Mouse (Mus musculus) c-Kit-positive CD71-positive TER-119-negative erythroid progenitor cells, embryonic 14.5 days (primary cell): ENCODE measurements around the gene Ttc39b.

Experiments
- DNase-seq: peaks from one replicate; pipeline ENCODE4 v3.0.0-alpha.2; 2013; ENCODE audit warnings: low read depth

Gene Ttc39b

DNA sequence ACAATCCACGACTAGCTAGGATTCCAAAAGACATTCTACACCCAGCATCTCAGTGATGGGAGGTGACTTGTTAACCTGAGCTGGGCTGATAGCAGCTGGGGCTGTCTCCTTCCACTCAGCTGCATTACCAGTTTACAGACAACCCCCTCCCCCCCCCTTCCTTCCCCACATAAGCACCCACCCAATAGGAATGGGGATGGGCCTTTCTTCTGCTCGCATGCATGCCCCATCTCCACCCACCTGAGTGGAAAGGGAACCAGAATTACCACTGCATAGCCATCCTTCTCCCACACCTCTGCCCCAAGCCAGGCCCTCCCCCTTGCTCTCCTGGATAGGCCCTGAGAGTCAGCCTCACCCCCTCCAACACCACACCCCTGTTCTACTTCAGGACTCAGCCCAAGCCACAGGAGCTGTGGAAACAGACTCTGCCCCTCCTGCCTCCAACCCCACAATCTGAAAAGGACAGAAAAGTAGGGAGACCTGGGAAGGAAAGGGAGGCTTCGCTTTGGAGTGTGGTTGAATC is 6.2 kb downstream of the Ttc39b start:
- no peak for DNase-seq

DNA sequence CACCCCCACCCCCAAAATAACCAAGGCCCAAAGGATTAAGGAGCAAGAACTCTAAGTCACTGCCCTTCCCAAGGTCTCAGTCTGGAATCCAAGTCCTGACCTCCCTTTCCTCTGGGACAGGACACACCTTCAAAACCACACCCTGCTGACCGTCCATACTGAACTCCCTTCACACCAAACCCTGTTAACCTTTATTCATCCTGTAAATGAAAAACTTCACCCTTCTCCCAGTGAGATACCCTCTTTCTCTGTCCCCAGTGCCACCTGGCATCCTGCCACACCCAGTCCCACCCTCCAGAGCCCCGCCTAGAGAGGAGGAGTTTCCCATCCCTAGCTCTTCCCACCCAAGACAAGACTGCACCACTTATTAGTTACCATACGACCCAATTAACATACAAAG is 7.3 kb downstream of the Ttc39b start:
- no peak for DNase-seq

DNA sequence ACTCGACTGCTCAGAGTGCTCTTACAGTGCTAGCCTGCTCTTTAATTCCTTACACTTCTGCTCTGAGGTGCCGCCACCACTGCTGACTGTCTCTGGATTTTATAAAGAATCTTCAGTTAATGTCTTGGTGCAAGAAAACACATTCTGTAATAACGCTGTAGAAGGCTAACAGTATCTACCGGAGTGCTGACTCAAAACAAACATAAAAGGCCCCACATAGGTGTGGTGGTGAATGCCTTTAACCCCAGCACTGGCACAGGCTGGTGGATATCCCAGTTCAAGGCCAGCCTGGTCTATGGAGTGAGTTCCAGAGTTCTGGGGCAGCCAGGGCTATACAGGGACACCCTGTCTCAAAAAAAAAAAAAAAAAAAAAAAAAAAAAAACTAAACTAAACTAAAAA is 8.1 kb downstream of the Ttc39b start:
- DNase-seq, result no peak

DNA sequence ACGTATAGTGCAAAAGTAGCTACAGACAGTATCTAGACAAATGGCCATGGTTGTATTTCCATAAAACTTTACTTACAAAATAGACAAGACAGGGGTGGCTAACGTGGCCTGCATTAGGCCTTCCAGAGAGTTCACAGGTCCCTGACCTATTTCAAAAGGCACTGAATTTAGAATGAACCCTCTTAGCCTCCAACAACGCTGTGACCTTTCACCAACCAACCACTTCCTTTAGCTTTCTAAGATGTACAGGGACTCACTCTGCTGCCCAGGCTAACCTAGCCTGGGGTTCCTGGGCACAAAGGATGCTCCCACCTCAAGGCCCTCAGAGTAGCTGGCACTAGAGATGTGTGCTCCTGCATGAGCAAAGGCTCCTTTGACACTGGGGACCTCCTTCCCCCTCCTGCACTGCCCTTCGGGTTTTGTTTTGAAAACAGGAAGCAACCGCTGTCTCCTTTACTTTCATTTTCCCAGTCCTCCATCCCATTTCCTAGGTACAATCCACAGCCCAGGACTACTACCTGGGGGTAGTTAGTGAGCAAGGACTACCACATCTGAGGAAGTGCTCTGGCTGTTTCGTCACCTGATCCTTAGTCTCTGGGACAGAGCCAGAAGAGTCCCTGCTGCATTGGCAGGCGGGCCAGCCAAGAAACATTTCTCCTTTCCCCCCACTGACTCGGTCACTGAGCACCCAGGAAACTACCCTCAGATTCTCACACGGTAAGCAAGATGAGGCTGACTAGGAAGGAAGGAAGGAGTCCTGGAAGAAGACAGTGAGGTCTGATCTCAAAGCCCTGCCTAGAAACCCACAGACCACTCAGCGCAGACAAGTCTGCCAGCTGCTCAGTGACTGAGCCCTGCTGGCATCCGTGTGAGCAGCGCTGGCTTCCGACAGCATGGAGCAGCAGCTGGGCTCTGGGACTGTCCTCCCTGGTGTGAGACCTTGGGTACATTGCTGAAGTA is 8.9 kb downstream of the Ttc39b start:
- DNase-seq, result no peak

DNA sequence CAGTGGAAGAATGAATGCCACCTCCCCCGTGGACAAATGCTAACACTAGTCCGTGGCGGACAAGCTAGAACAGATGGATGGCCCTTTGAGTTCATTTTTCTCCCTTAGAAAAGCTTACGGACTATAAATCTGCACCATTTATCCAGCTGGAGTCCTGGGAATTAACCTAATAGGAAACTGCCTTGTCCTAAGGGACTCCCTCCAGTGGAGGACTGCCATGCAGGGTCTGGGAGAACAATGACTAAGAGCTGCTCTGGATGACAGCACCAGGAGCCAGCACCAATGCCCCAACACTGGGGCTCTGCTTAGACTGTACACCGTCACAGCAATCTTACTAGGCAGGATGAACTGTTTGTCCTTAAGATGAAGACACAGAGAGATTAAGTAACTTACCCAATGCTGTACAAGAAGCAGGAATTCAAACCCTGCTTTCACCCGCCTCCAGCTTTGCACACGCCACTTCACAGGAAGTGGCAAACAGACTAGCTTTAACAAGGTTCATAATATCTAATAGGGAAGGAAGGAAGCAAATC is 9.7 kb downstream of the Ttc39b start:
- no peak for DNase-seq

DNA sequence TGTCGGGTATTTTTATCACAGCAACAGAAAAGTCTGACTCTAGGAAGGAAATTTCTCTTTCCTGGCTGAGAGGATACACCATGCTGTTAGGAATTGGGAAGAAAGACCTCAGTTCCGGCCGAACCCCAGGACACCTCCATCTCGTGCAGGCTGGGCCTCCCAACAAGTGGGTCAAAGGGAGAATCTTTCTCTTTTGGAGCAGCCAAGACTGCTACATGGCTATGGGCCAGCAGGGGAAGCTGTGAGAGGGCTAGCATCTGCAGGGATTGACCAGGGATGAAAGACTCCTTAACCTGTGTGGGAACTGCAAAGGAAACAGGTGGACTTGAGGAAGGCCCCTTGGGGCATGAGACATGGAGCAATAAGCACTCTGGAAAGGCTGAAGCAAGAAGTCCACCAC is 11.7 kb downstream of the Ttc39b start:
- no peak for DNase-seq

DNA sequence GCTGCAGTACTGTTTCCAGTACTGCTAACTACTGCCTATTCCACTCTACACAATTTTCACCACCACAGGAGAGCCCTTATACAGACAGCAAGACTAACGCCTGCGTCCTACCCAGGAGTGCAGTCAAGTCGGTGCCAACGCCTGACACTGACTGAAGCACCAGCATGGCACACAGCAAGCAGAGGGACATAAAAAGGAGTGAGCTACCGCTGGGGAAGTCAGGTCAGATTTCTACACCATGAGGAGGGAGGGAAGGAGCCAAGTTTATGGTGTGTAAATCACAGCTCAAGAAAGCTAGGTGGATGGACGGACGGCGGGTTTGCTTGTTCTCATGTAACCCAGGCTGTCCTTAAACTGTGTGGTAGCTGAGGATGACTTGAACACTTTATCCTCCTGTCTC is 12.6 kb downstream of the Ttc39b start:
- DNase-seq, result no peak

DNA sequence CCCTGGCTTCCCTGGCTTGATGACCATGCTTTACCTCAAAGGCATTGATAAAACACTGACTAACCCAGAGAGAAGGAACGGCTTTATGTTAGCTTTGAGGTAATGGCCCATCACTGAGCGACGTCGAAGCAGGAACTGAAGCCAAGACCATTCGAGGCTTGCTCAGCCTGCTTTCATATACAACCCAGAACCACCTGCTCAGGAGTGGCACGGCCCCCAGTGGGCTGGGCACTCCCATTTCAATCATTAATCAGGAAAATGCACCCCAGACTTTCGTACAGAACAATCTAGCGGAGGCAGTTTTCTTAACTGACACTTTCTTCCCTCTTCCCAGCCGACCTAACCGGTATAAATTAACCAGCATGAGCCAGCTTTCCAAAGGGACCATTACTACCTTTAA is 13.1 kb downstream of the Ttc39b start:
- DNase-seq, result no peak

DNA sequence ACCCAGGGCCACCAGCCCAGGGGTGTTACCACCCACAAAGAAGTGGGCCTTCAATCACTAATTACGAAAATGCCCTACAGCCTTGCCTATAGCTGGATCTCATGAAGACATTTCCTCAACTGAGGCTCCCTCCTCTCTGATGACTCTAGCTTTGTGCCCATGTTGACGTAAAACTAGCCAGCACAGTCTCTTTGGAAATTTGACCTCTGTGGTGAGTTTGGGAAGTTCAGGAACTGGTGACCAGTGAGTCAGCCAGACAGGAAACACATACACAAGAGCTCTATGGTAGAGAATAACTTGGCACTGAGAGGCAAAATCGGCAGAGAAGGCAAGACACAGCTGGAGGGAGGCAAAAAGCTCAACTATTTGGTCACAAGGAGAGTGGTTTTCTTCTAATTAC is 15.1 kb downstream of the Ttc39b start:
- no peak for DNase-seq

DNA sequence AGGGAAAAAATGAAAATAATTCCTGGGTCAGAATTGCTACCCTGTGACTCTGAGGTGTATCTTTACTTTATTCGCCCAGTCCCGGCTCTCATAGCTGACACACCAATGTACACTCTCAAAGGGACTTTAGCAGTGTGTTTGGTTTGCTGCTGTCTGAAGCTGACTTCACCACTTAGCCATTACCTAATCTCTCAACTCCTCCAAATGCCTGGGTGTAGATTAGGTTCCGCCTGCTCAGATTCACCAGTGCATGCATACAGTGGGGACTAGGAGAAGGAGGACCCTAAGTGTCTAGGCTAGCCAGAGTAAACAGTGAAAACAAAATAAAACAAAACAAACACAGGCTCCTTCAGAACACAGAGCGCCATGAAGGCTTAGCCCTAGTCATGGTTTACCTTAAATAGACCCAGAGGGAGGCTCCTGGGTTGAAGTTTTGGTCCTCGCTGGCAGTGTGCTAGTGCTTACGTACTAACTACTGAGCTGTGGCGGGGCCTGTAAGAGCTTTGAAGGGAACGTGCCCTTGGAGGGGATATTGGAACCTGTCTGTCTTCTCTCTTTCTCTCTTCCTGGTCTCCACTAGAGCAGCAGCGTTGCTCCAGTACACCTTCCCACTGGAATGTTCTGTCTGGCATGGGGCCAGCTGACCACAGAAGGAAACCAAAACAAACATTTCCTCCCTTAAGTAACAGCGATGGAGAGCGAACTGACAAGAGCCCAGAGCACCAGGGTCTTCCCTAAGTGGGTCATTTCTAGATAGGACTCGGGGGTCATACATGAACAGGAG is 16.2 kb downstream of the Ttc39b start:
- no peak for DNase-seq

DNA sequence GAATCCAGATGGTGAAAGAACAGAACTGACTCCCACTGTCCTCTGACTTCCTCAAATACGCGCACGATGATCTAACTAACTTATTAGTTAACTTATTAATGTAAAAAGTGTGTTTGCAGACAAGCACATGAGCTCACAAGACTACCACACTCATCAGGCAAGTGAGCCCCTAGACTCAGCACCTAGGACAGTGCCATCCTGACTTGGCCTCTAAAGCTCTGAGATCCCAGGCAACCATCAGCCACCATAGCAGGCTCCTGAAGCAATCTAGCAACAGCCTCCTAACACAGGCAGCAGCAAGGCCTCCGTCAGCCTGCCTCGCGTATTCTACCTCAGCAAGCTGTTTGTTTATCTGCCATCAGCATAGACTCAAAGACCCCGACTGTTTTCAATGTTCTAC is 17.2 kb downstream of the Ttc39b start:
- DNase-seq, result no peak

DNA sequence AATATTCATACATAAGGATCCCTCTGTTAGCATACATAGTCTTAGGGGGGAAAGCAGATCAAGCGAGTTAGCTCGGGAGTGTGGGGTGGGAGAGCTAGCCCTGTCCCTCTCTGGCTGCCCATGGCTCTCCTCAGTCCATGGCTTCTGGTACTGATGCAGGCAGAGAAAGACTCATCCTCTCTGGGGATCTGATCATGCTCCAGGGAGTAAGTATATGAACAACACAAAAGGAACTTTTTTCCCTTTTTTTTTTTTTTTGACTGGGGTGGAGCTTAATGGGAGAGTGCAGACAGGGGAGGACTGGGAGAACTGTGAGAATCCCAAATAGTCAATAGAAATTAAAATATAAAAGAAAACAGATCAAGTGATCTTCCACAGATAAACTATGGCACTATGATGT is 19.0 kb downstream of the Ttc39b start:
- no peak for DNase-seq

DNA sequence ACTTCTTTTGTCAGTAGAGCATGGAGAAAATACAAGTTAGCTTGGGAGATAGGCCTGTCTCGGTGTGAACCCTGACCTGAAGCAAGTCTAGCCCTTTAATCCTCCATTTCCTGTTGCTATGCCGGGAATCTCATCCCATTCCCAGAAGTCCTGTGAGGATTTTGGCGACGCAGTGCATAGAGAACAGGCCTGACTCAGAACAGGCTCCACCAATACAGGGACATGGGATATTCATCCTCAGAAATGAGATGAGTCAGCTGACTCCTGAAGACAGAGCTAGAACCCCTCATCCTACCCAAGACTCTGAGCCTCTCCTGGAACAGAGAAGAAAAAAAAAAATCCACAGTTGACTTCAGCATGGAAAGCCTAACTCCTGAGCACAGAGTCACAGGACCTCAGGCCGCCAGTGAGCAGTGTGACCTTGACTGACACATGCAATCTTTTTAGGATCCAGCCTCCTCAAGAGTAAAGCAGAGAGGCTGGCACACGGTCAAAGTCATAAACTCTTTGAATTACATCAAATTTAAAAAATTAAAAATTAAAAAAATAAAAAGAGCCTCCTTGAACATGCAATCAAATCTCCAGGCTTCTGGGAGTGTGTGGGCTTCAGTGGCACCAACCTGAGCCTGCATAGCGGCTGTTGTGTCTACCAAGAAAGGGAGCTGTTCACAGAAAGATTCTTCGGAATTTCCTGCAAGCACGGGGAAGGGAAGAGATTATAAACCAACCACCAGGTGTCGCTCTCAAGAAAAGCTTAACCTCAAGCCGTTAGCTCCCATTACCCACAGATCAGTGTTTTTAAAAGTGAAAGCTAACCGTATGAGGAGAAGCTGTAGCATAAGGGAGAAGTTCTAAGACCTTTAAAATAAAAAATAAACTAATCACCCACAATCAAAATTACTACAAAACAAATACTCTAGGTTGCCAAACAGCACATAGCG is 20.9 kb downstream of the Ttc39b start:
- DNase-seq, result peak; percentile 79

DNA sequence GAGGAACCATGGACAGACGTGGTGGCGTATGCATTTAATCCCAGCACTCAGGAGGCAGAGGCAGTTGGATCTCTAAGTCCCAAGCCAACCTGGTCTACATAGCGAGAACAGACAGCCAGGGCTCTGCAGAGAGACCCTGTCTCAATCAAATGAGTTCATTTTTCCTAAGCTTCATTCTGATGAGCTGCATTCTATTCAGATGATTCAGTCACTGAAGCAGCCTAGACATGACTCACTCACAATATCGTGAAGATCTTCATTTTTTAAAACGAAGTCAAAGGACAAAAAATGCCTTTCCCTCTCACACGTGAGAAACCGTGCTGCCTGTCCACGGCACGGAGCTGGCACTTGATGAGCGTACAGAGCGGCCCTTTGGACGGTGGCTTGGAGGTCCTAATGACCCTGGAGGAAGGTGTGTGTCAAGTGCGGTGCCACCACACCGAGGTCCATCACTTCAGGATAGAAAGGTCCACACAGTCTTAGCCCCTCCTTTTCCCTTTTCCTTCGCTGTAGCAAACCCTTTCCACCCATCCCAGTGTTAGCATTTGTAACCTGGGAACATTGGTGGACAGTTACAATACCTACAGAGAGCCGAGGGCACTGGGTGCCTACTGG is 21.8 kb downstream of the Ttc39b start:
- no peak for DNase-seq

DNA sequence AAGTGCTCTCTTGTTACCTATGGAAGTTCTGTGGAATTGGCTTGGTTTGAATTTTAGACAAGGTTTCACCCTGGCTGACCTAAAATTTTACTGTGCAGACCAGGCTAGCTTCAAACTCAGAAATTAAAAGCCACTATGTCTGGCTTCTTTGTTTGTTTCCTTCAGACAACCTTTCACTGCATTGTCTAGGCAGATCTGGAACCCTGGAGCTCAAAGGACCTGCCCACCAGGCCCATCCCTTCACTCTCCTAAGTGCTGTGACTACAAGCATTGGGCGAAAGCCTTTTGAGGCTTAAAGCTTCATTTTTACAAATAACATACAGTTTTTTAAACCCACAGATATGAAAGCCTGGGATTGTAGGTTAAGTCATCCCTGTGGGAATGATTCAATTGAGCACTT is 22.3 kb downstream of the Ttc39b start:
- no peak for DNase-seq

DNA sequence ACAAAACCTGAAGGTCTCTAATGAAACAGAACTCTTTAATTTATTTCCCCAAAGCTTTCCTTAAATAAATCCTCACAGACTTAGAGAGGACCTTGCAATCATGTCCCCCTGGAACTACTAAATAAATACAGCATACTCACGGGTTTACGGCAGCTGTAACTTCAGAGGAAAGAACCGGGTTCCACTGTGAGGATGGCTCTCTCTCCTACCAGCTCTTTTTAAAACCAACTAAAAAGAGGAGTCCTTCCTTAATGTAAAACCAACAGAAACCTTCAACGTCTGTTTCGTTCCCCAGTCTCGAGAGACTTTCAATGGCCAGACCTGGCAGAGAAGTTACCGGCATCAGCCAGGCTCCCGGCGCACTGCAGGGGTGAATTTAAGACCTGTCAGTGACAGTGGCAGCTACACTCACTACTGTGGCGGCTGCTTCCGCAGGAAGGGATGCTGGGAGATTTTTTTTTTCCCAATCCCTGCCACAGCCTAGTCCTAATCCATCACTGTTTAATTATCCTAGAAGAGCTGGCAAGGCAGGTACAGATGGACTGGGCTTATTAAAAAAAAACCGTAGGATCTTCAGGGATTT is 39.2 kb downstream of the Ttc39b start:
- DNase-seq, result no peak

DNA sequence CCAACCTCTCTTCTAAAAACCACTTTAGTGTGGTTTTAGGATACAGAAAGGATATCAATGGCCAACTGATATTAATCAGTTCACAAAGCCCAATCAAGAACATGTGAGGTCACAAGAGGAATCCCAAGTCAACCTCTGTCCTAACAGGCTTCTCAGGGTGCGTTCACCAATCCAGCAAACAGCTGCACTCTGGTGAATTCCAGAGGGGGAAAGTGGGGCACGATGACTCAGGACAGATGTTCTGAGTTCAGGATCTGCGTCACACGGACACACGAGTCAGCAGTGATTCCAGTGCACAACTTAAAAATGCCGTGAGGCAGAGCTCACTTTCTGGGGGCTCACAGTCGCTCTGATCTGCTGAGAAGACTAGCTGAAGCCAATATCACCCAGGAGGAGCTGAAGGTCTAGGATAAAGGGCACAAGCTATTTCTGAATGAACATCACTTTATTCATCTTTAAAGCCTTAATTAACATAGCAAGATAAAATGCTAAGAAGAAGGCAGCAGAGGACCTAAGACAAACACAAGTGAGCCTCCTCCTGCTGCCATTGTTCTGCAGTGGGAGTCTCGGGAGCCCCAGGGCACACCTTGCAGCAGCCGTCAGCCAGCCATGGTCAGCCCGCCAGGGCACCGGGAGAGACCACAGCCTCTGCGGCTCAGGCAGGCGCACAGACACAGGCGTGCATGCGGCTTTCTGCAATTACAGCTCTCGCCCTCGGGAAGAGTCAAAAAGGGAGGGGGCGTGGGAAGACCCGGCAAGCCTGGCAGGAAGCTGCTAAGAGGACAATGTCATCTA is 39.9 kb downstream of the Ttc39b start:
- DNase-seq, result no peak

DNA sequence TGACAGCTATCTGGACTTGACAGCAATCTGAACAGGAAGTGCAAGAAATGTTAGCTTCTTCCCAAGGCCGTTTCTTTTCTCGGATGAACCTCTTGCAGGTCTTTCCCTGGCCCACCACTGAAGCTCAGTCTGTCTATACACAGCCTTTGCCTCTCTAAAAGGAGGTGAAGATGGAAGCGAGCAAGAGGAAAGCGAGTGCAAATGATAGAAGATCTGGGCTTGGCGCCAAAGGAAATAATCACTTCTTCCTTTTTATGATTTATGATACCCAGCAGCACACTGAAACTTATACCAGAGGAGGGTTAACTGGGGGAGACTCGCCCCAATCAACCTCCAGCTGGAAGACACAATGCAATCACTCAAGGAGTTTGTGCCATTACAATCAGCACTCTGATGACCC is 41.6 kb downstream of the Ttc39b start:
- DNase-seq, result no peak

DNA sequence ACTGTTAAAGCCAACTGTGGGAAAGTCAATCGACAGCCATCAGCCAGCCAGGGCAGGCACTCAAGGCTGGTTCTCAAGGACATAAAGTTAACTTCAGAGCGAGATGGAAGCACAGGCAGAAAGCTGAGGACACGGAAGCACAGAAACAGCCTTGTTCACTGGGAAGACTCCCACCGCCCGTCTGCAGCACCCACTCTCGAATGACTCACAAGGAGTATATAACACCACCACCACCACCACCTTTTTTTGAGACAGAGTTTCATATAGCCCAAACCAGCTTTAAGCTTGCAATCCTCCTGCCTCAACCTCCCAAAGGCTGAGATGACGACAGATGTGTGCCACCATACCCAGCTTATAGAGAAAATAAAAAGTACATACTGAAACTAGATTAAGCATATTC is 44.8 kb downstream of the Ttc39b start:
- no peak for DNase-seq

DNA sequence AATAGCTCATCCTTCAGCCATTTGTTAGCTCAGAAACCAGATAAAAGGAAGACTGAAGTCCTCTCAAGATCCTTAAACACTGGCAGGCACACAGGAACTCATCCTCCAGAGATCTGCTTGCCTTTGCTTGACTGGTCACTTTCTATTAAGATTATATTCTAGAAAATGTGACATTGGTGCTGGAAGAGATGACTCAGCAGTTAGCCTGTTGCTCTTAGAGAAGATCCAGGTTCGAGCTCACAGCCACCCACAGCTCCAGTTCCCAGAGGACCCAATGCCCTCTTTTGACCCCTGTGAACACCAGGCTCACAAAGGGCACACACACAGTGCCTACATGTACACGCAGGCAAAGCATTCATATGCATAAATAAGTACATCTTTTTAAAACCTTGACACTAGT is 49.8 kb downstream of the Ttc39b start:
- DNase-seq, result no peak
